Mouse (Mus musculus): ENCODE measurements around the gene Spata18.

DNA sequence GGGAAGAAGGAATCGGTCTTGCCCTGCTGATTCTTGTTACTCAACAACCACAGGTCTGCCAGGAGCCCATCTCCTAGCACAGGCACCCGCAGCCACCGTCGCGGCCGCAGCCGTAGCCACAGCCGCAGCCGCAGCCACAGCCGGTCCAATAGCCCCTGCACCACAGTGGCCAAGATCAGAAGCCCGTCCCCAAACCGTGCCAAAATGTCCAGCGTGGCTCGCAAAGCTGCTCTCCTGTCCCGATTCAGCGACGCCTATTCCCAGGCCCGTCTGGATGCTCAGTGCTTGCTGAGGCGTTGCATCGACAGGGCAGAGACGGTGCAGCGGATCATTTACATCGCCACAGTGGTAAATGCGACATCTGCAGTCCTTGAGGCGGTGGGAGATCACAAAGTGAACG, 18.2 kb downstream of the Spata18 start:
- TF ChIP-seq E2F4 (IDR thresholded peaks at IDR 0.05; ENCODE audit: borderline replicate concordance, low read depth, low read length) (no peak), ELF1 (IDR thresholded peaks at IDR 0.05; ENCODE audit: low read depth, low read length) (no peak), CTCF (IDR thresholded peaks at IDR 0.05 in 2 of 3, conservative IDR thresholded peaks at IDR 0.05 in 1 of 3; ENCODE audit: control insufficient read depth in 1 of 3, insufficient read depth in 1 of 3, low read depth in 2 of 3, low read length in 3 of 3, poor library complexity in 1 of 3, severe bottlenecking in 1 of 3) (no peak), EP300 (IDR thresholded peaks at IDR 0.05; ENCODE audit: low read depth in 1 of 2, low read length in 2 of 2) (no peak), GABPA (IDR thresholded peaks at IDR 0.05; ENCODE audit: low read depth, low read length) (no peak)

Data from MEL (cell line).